Mouse (Mus musculus) forelimb bud, embryonic 11.5 days (tissue): ENCODE results near the gene Lag3.

Source experiments
- DNase-seq: peaks from one replicate; pipeline ENCODE4 v3.0.0-alpha.2; 2012; ENCODE audit warnings: low read depth, low spot score

Gene Lag3

GRCm38 (mm10) chr6:124911533-124912218, at the start of gene Lag3:
Lag3 (minus strand) TSS chr6:124911705.
- no peak for DNase-seq

GRCm38 (mm10) chr6:124961021-124961420, 49.5 kb upstream of the Lag3 start:
- no peak for DNase-seq

GRCm38 (mm10) chr6:124959960-124960359, 48.5 kb upstream of the Lag3 start:
- DNase-seq = no peak

- no peak for DNase-seq
Measured at GRCm38 (mm10) chr6:124958127-124958526, 46.6 kb upstream of the Lag3 start.

GRCm38 (mm10) chr6:124955212-124955611, 43.7 kb upstream of the Lag3 start:
- no peak for DNase-seq

- DNase-seq = no peak
Measured at GRCm38 (mm10) chr6:124953991-124954715, 42.6 kb upstream of the Lag3 start.

- no peak for DNase-seq
Measured at GRCm38 (mm10) chr6:124943526-124943925, 32.0 kb upstream of the Lag3 start.

- no peak for DNase-seq
Measured at GRCm38 (mm10) chr6:124941679-124942078, 30.2 kb upstream of the Lag3 start.

- DNase-seq = no peak
Measured at GRCm38 (mm10) chr6:124938554-124938953, 27.0 kb upstream of the Lag3 start.

- DNase-seq = no peak
Measured at GRCm38 (mm10) chr6:124937493-124937892, 26.0 kb upstream of the Lag3 start.

- no peak for DNase-seq
Measured at GRCm38 (mm10) chr6:124936681-124937080, 25.2 kb upstream of the Lag3 start.

GRCm38 (mm10) chr6:124934670-124935069, 23.2 kb upstream of the Lag3 start:
- DNase-seq = no peak

- DNase-seq = no peak
Measured at GRCm38 (mm10) chr6:124933127-124933526, 21.6 kb upstream of the Lag3 start.

- DNase-seq = no peak
Measured at GRCm38 (mm10) chr6:124932314-124932695, 20.8 kb upstream of the Lag3 start.

GRCm38 (mm10) chr6:124931525-124932313, 20.2 kb upstream of the Lag3 start:
- DNase-seq = no peak

- DNase-seq = peak; percentile 98
Measured at GRCm38 (mm10) chr6:124930754-124931524, 19.4 kb upstream of the Lag3 start, which contains the start of gene Mlf2. Mlf2 (plus strand) TSS chr6:124931386.

GRCm38 (mm10) chr6:124930231-124930630, 18.7 kb upstream of the Lag3 start:
- DNase-seq = no peak

GRCm38 (mm10) chr6:124925941-124926340, 14.4 kb upstream of the Lag3 start:
- no peak for DNase-seq

GRCm38 (mm10) chr6:124925173-124925793, 13.8 kb upstream of the Lag3 start:
- DNase-seq = no peak

GRCm38 (mm10) chr6:124921539-124921938, 10.0 kb upstream of the Lag3 start:
- no peak for DNase-seq
